Mouse (Mus musculus) ES-E14 (cell line): ENCODE results near the gene Sim2. TPM values are rescaled to one million over a fixed set of nuclear protein-coding genes. Genes with fewer than 3 reads are reported as not detected.

ENCODE experiments used
- DNase-seq: peaks from one replicate; pipeline ENCODE4 v3.0.0-alpha.2; 2013; ENCODE audit warnings: low read depth, low spot score
- H3K27ac ChIP-seq: 2 replicates; pipeline ENCODE4 v1.5.1; 2012; ENCODE audit warnings: low read depth, mild to moderate bottlenecking, low read length, moderate library complexity, mixed read lengths; ENCODE audit not compliant: poor library complexity, insufficient read depth, severe bottlenecking
- H3K36me3 ChIP-seq: 2 replicates; pipeline ENCODE4 v1.6.1; 2012; ENCODE audit warnings: mild to moderate bottlenecking, low read length, moderate library complexity, mixed read lengths; ENCODE audit not compliant: control insufficient read depth, poor library complexity, insufficient read depth, severe bottlenecking
- H3K4me1 ChIP-seq, 2 experiments: fragments of 150-350 bp in 1 of 2; sonication (generic) in 1 of 2; 2 replicates each; pipeline ENCODE4 v1.6.1; 2012; ENCODE audit warnings: low read length in 2 of 2, mild to moderate bottlenecking in 1 of 2, mixed read lengths in 1 of 2; ENCODE audit not compliant: control insufficient read depth in 2 of 2, insufficient read depth in 2 of 2, poor library complexity in 1 of 2
- H3K4me3 ChIP-seq, 2 experiments: fragments of 150-350 bp in 1 of 2; sonication (generic) in 1 of 2; 2 replicates each; pipeline ENCODE4 v1.5.1; 2012; ENCODE audit warnings: low read length in 2 of 2, low read depth in 1 of 2, mild to moderate bottlenecking in 1 of 2, mixed read lengths in 1 of 2; ENCODE audit not compliant: insufficient read depth in 1 of 2, poor library complexity in 1 of 2, severe bottlenecking in 1 of 2
- H3K9ac ChIP-seq: 2 replicates; pipeline ENCODE4 v1.6.1; 2012; ENCODE audit warnings: low read depth, mild to moderate bottlenecking, low read length, mixed read lengths; ENCODE audit not compliant: poor library complexity, insufficient read depth, severe bottlenecking
- H3K9me3 ChIP-seq: fragments of 150-350 bp; sonication (generic); 2 replicates; pipeline ENCODE4 v1.6.1; 2012; ENCODE audit warnings: low read depth, mild to moderate bottlenecking, low read length; ENCODE audit not compliant: control insufficient read depth, insufficient read depth
- CHD2 ChIP-seq: IDR thresholded peaks from 2 replicates; pipeline ENCODE4 v1.6.1; 2014; ENCODE audit warnings: mild to moderate bottlenecking, low read depth, low read length, inconsistent platforms
- HCFC1 ChIP-seq: IDR thresholded peaks from 2 replicates; pipeline ENCODE4 v1.6.1; 2012; ENCODE audit warnings: low read length, inconsistent platforms, borderline replicate concordance; ENCODE audit not compliant: insufficient read depth
- MAFK ChIP-seq: IDR thresholded peaks from 2 replicates; pipeline ENCODE4 v1.6.1; 2014; ENCODE audit warnings: mild to moderate bottlenecking, low read depth, low read length, inconsistent platforms; ENCODE audit not compliant: insufficient read depth
- ZC3H11A ChIP-seq: IDR thresholded peaks from 2 replicates; pipeline ENCODE4 v1.6.1; 2012; ENCODE audit warnings: low read depth, mild to moderate bottlenecking, inconsistent platforms, low read length, borderline replicate concordance
- ZNF384 ChIP-seq: IDR thresholded peaks from 2 replicates; pipeline ENCODE4 v1.6.1; 2012; ENCODE audit warnings: low read depth, low read length, inconsistent platforms
- in situ Hi-C, 2 experiments: fragments of 600-800 bp; cut with MboI; formaldehyde crosslinking; loops; one replicate each; pipeline ENCODE4 v1.15.1; 2025; ENCODE audit warnings: low sequenced_read_pairs in 2 of 2, inconsistent platforms in 1 of 2; ENCODE audit not compliant: unreplicated experiment in 2 of 2
- total RNA-seq: library from RNA; depleted of rRNA; stranded (reverse); fragments of 300-350 nt; gene quantifications from 2 replicates; pipeline ENCODE4 v1.2.3, GENCODE M21; 2012

Gene Sim2
- total RNA-seq, 1 experiment: 0.13 TPM

- Histone ChIP-seq H3K4me3 (no peak overlapping the region), H3K9me3 (no peaks in the 10 kb centered on the region), H3K4me1 (peaks cover 0 to 7% of the 10 kb centered on the region in 2 experiments; a peak in 2 of 4 replicates), H3K27ac (no peak overlapping the region), H3K36me3 (no peaks in the 10 kb centered on the region), H3K9ac (no peak overlapping the region)
- in situ Hi-C loops: no loop called here
- no peak for TF ChIP-seq ZNF384
- TF ChIP-seq ZC3H11A: no peak
- no peak for TF ChIP-seq HCFC1
- TF ChIP-seq MAFK: no peak
- no peak for TF ChIP-seq CHD2
- DNase-seq: no peak
Measured at GRCm38 (mm10) chr16:94070920-94071319, 13.8 kb upstream of the Sim2 start.

GRCm38 (mm10) chr16:94071468-94071867, 13.3 kb upstream of the Sim2 start:
- in situ Hi-C loops: no loop called here
- DNase-seq: no peak
- H3K9ac ChIP-seq: no peak overlapping the region
- peaks cover 0 to 6% of the 10 kb centered on the region in 2 experiments; a peak in 2 of 4 replicates for H3K4me1 ChIP-seq
- TF ChIP-seq ZC3H11A (no peak), ZNF384 (no peak), MAFK (no peak), HCFC1 (no peak), CHD2 (no peak)
- H3K9me3 ChIP-seq: no peaks in the 10 kb centered on the region
- H3K4me3 ChIP-seq: no peak overlapping the region
- no peaks in the 10 kb centered on the region for H3K36me3 ChIP-seq
- H3K27ac ChIP-seq: no peak overlapping the region

GRCm38 (mm10) chr16:94075362-94076027, 9.2 kb upstream of the Sim2 start:
- H3K27ac ChIP-seq: no peak overlapping the region
- H3K9ac ChIP-seq: no peak overlapping the region
- in situ Hi-C loops: no loop called here
- H3K4me1 ChIP-seq: peaks cover 0 to 3% of the 10 kb centered on the region in 2 experiments; a peak in 2 of 4 replicates
- no peak overlapping the region for H3K4me3 ChIP-seq
- no peaks in the 10 kb centered on the region for H3K9me3 ChIP-seq
- no peak for DNase-seq
- TF ChIP-seq CHD2 (no peak), ZC3H11A (no peak), MAFK (no peak), ZNF384 (no peak), HCFC1 (no peak)
- H3K36me3 ChIP-seq: no peaks in the 10 kb centered on the region

- in situ Hi-C loops: no loop called here
- Histone ChIP-seq H3K4me3 (no peak overlapping the region), H3K4me1 (peaks cover 0 to 3% of the 10 kb centered on the region in 2 experiments; a peak in 2 of 4 replicates), H3K36me3 (no peaks in the 10 kb centered on the region), H3K27ac (no peak overlapping the region), H3K9ac (no peak overlapping the region), H3K9me3 (no peaks in the 10 kb centered on the region)
- TF ChIP-seq ZNF384 (no peak), ZC3H11A (no peak), CHD2 (no peak), MAFK (no peak), HCFC1 (no peak)
- DNase-seq: no peak
Measured at GRCm38 (mm10) chr16:94078318-94079074, 6.2 kb upstream of the Sim2 start.
